Mouse (Mus musculus): ENCODE measurements at regions not wholly inside any gene's neighbourhood (a gene's known extent, or its start where the extent isn't known, plus 50 kb on each side); places are given as distances from the start of the nearest gene placed in this dataset.

- DNase-seq, result no peak
Measured at GRCm38 (mm10) chr2:102970221-102970620, 68.8 kb upstream of the Cd44 start.

GRCm38 (mm10) chr2:102967950-102968722 lies 66.7 kb upstream of the Cd44 start:
- no peak for DNase-seq

- DNase-seq, result no peak
Measured at GRCm38 (mm10) chr2:102967417-102967816, 66.0 kb upstream of the Cd44 start.

GRCm38 (mm10) chr2:102959067-102959645 lies 57.7 kb upstream of the Cd44 start:
- no peak for DNase-seq

- DNase-seq, result no peak
Measured at GRCm38 (mm10) chr2:102958529-102958928, 57.1 kb upstream of the Cd44 start.

GRCm38 (mm10) chr2:102957811-102958210 lies 56.3 kb upstream of the Cd44 start:
- DNase-seq, result no peak

- peak; percentile 55 for DNase-seq
Measured at GRCm38 (mm10) chr2:102956858-102957242, 55.4 kb upstream of the Cd44 start.

GRCm38 (mm10) chr2:102956108-102956857 lies 54.8 kb upstream of the Cd44 start:
- DNase-seq, result peak; percentile 13

- no peak for DNase-seq
Measured at GRCm38 (mm10) chr2:102955232-102955631, 53.8 kb upstream of the Cd44 start.
